Mouse (Mus musculus) lung, adult 2 months (tissue): Measurements from ENCODE around the gene Prkag1. TPM values are rescaled to one million over a fixed set of nuclear protein-coding genes. Genes with fewer than 3 reads are reported as not detected.
A peak's percentile ranks its signal among the peaks of the same experiment; 100 is the strongest.

Experiments used
- DNase-seq: peaks from one replicate; pipeline ENCODE4 v3.0.0; 2022
- H3K4me1 ChIP-seq: fragments of 200-500 bp; 2 replicates; pipeline ENCODE4 v1.6.1; 2011; ENCODE audit warnings: low read length; ENCODE audit not compliant: control insufficient read depth, insufficient read depth
- H3K4me3 ChIP-seq: fragments of 200-500 bp; replicated peaks from 2 replicates; pipeline ENCODE3; 2011; ENCODE audit warnings: low read depth, mild to moderate bottlenecking, control low read depth, low read length; ENCODE audit errors: extremely low read depth
- CTCF ChIP-seq: fragments of 200-500 bp; IDR thresholded peaks from 2 replicates; pipeline ENCODE4 v1.5.1; 2011; ENCODE audit warnings: mild to moderate bottlenecking, low read length, control low read depth; ENCODE audit not compliant: insufficient read depth
- POLR2A ChIP-seq: fragments of 200-500 bp; IDR thresholded peaks from 2 replicates; pipeline ENCODE4 v1.6.1; 2011; ENCODE audit warnings: low read depth, mild to moderate bottlenecking, control low read depth, low read length, borderline replicate concordance; ENCODE audit errors: extremely low read depth
- WGBS: fragments of 180-500 bp; shearing (Covaris S2); methylation state at CpG from one replicate; pipeline ENCODE4 v1.1.7; 2018; 5-methylcytosine and 5-hydroxymethylcytosine counted together
- polyA plus RNA-seq: library from polyadenylated mRNA; depleted of rRNA; stranded (reverse); fragments of >200 nt; gene quantifications from 2 replicates; pipeline ENCODE4 v1.2.3, GENCODE M21; 2012

Gene Prkag1
- polyA plus RNA-seq, 1 experiment: 62.8 TPM

- no peak for TF ChIP-seq POLR2A
- TF ChIP-seq CTCF: no peak
- Histone ChIP-seq H3K4me3 (no peak overlapping the region), H3K4me1 (peaks cover 13% of the 10 kb centered on the region; the same call in 1 of the 2 replicates)
- DNase-seq: no peak
- 8% methylated on average over 24 of the region's 24 CpGs for WGBS
Measured at GRCm38 (mm10) chr15:98788972-98789660, 42.2 kb downstream of the Prkag1 start.

- DNase-seq: no peak
- TF ChIP-seq POLR2A (no peak), CTCF (peak; percentile 48; the same call in 1 of the 2 replicates)
- no peak overlapping the region for H3K4me3 ChIP-seq
- H3K4me1 ChIP-seq: peaks cover 13% of the 10 kb centered on the region; the same call in 1 of the 2 replicates
- WGBS: 36% methylated on average over 4 of the region's 4 CpGs
Measured at GRCm38 (mm10) chr15:98787930-98788329, 43.4 kb downstream of the Prkag1 start.

GRCm38 (mm10) chr15:98785744-98786143, 45.6 kb downstream of the Prkag1 start:
- TF ChIP-seq CTCF: peak; percentile 54
- no peak for TF ChIP-seq POLR2A
- Histone ChIP-seq H3K4me1 (peaks cover 8% of the 10 kb centered on the region; the same call in 1 of the 2 replicates), H3K4me3 (no peak overlapping the region)
- DNase-seq: no peak
- 44% methylated on average over 7 of the region's 7 CpGs for WGBS

GRCm38 (mm10) chr15:98781166-98781565, 50.2 kb downstream of the Prkag1 start:
- Histone ChIP-seq H3K4me3 (no peak overlapping the region), H3K4me1 (no peaks in the 10 kb centered on the region)
- DNase-seq: no peak
- WGBS: 52% methylated on average over 6 of the region's 6 CpGs
- no peak for TF ChIP-seq POLR2A
- TF ChIP-seq CTCF: no peak

GRCm38 (mm10) chr15:98780573-98780972, 50.7 kb downstream of the Prkag1 start:
- TF ChIP-seq CTCF (0 out of 2 replicates have a peak, but pooled peaks have one; percentile 5), POLR2A (no peak)
- Histone ChIP-seq H3K4me3 (no peak overlapping the region), H3K4me1 (no peaks in the 10 kb centered on the region)
- DNase-seq: no peak
- WGBS: 29% methylated on average over 13 of the region's 13 CpGs

GRCm38 (mm10) chr15:98780075-98780474, 51.2 kb downstream of the Prkag1 start:
- H3K4me1 ChIP-seq: no peaks in the 10 kb centered on the region
- no peak overlapping the region for H3K4me3 ChIP-seq
- 13% methylated on average over 8 of the region's 8 CpGs for WGBS
- DNase-seq: no peak
- TF ChIP-seq CTCF: no peak
- no peak for TF ChIP-seq POLR2A

- TF ChIP-seq CTCF: no peak
- no peak for TF ChIP-seq POLR2A
- Histone ChIP-seq H3K4me3 (no peak overlapping the region), H3K4me1 (no peaks in the 10 kb centered on the region)
- WGBS: 19% methylated on average over 11 of the region's 11 CpGs
- DNase-seq: no peak
Measured at GRCm38 (mm10) chr15:98778806-98779205, 52.5 kb downstream of the Prkag1 start.

- no peak for DNase-seq
- no peak overlapping the region for H3K4me3 ChIP-seq
- WGBS: 4% methylated on average over 25 of the region's 25 CpGs
- no peaks in the 10 kb centered on the region for H3K4me1 ChIP-seq
- TF ChIP-seq CTCF (no peak), POLR2A (no peak)
Measured at GRCm38 (mm10) chr15:98778191-98778770, 53.0 kb downstream of the Prkag1 start.

- Histone ChIP-seq H3K4me3 (peak within 1 kb of the TSS; percentile 11), H3K4me1 (peaks cover 2% of the 10 kb centered on the region; the same call in 1 of the 2 replicates)
- DNase-seq: peak; percentile 37
- WGBS: under 1% methylated on average over 23 of the region's 33 CpGs
- TF ChIP-seq CTCF (no peak), POLR2A (no peak)
Measured at GRCm38 (mm10) chr15:98777762-98778161, 53.6 kb downstream of the Prkag1 start, which contains the start of gene Wnt10b. Gene Wnt10b (minus strand): TSS chr15:98778150.

GRCm38 (mm10) chr15:98777005-98777616, 54.2 kb downstream of the Prkag1 start:
- 12% methylated on average over 19 of the region's 19 CpGs for WGBS
- peaks cover 3% of the 10 kb centered on the region; the same call in 1 of the 2 replicates for H3K4me1 ChIP-seq
- DNase-seq: no peak
- TF ChIP-seq CTCF (no peak), POLR2A (no peak)
- no peak overlapping the region for H3K4me3 ChIP-seq
